Comparison of ENCODE assay signal across 17 mouse cellular contexts in the genomic region with DNA sequence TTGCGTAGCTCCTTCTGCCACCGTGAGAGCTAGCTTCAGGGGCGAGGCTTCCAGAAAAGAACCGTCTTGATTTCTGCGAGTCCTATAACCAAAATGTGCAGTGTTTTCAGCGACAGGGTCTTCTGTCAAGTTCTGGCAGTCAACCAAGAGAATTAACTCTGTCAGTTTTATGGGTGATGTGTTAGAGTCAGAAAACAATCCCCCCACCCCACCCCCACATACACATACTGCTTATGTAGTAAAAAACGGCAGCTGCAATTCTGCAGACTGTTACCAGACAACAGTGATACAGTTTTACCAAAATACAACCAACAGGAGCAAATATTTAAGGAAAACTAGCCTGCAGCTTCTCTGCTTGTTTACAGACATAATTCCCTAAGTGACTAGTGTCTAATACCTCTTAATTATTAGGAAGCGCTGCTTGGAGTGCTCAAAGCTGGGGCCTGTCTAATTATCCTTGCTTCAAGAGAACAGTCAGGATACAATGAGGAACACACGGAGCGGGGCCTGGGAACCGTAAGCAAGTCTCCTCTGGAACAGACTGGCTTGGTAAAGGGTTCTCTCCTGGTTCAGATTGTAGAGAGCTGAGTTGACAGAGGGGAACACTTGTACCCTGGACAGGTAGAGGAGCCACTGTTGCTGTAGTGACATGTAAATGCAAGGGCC. TPM values are rescaled to one million over a fixed set of nuclear protein-coding genes. Genes with fewer than 3 reads are reported as not detected.
A peak's percentile ranks its signal among the peaks of the same experiment; 100 is the strongest.
DNase-seq lines count a peak whose midpoint lies in the region; ATAC-seq and TF ChIP-seq lines count a peak whose summit lies in the region.
"Had no signal": no experiment of that assay in that cellular context is flagged by ENCODE, and none has a peak within 500 bp of the region (broad histone marks: within the 10 kb centered on the region; RNA-seq: fewer than 3 reads in every experiment).

No protein-coding gene starts in this region.

- no peak for ATAC-seq in intestine, embryonic 14.5 days (replicated peaks; ENCODE audit: low FRiP score, low TSS enrichment, low read depth)
- ATAC-seq in intestine, postnatal 0 days = no peak
- ATAC-seq in lung, embryonic 16.5 days (ENCODE audit: low read depth) = peak; percentile 53
- no peak for ATAC-seq in hindbrain, embryonic 15.5 days (ENCODE audit: low FRiP score, low read depth)
- no peak for ATAC-seq in neural tube, embryonic 15.5 days (ENCODE audit: low FRiP score)

- TF ChIP-seq CTCF in intestine, postnatal 0 days (IDR thresholded peaks at IDR 0.05; ENCODE audit: low read depth) = no peak

- 0 out of 2 replicates have a peak overlapping the region, but pooled peaks have one; percentile 43 for H3K27ac ChIP-seq in intestine, embryonic 14.5 days (ENCODE audit: low read depth)
- H3K27ac ChIP-seq in intestine, postnatal 0 days (ENCODE audit: low read depth, low read length) = no peak overlapping the region
- peak overlapping the region; percentile 82 for H3K27ac ChIP-seq in lung, embryonic 16.5 days (ENCODE audit: low read length)
- H3K27ac ChIP-seq in hindbrain, embryonic 15.5 days (replicated peaks) = peak overlapping the region; percentile 23
- peak overlapping the region; percentile 58; the same call in 1 of the 2 replicates for H3K27ac ChIP-seq in neural tube, embryonic 15.5 days (replicated peaks)
- H3K27ac ChIP-seq: embryonic facial prominence, embryonic 10.5 days; heart, adult 2 months; limb, embryonic 15.5 days; midbrain, embryonic 12.5 days; neural tube, embryonic 12.5 days had no signal

- WGBS in intestine, embryonic 14.5 days = 51% methylated on average over 11 of the region's 11 CpGs
- WGBS in intestine, postnatal 0 days = 55% methylated on average over 11 of the region's 11 CpGs
- 47% methylated on average over 11 of the region's 11 CpGs for WGBS in lung, embryonic 16.5 days
- 59% methylated on average over 11 of the region's 11 CpGs for WGBS in hindbrain, embryonic 15.5 days
- WGBS in neural tube, embryonic 15.5 days = 48% methylated on average over 11 of the region's 11 CpGs

- H3K27me3 ChIP-seq in intestine, embryonic 14.5 days (replicated peaks; ENCODE audit: control insufficient read depth, insufficient read depth, low read length) = no peaks in the 10 kb centered on the region
- H3K27me3 ChIP-seq in intestine, postnatal 0 days (replicated peaks; ENCODE audit: control insufficient read depth, insufficient read depth, low read length) = no peaks in the 10 kb centered on the region
- H3K27me3 ChIP-seq in lung, embryonic 16.5 days (ENCODE audit: control insufficient read depth, insufficient read depth, low read depth, low read length) = no peaks in the 10 kb centered on the region
- H3K27me3 ChIP-seq in hindbrain, embryonic 15.5 days = no peaks in the 10 kb centered on the region
- no peaks in the 10 kb centered on the region for H3K27me3 ChIP-seq in neural tube, embryonic 15.5 days (replicated peaks)
- H3K27me3 ChIP-seq: neural tube, embryonic 12.5 days had no signal

- peaks cover 13% of the 10 kb centered on the region for H3K4me1 ChIP-seq in intestine, embryonic 14.5 days (replicated peaks; ENCODE audit: control insufficient read depth, insufficient read depth, low read length)
- 0 out of 2 replicates have a peak, but pooled peaks cover 3% of the 10 kb centered on the region for H3K4me1 ChIP-seq in intestine, postnatal 0 days (replicated peaks; ENCODE audit: control insufficient read depth, insufficient read depth, low read length)
- H3K4me1 ChIP-seq in lung, embryonic 16.5 days (replicated peaks; ENCODE audit: control insufficient read depth, insufficient read depth, low read length) = peaks cover 17% of the 10 kb centered on the region
- peaks cover 25% of the 10 kb centered on the region for H3K4me1 ChIP-seq in hindbrain, embryonic 15.5 days (replicated peaks)
- H3K4me1 ChIP-seq in neural tube, embryonic 15.5 days = peaks cover 18% of the 10 kb centered on the region

- H3K9ac ChIP-seq in intestine, embryonic 14.5 days (ENCODE audit: low read length) = no peak overlapping the region
- no peak overlapping the region for H3K9ac ChIP-seq in intestine, postnatal 0 days (ENCODE audit: low read depth, low read length)
- H3K9ac ChIP-seq in lung, embryonic 16.5 days (ENCODE audit: low read length) = no peak overlapping the region
- H3K9ac ChIP-seq in hindbrain, embryonic 15.5 days = no peak overlapping the region
- H3K9ac ChIP-seq in neural tube, embryonic 15.5 days (replicated peaks) = no peak overlapping the region
- H3K9ac ChIP-seq: limb, embryonic 15.5 days; midbrain, embryonic 12.5 days; neural tube, embryonic 12.5 days had no signal

- H3K4me3 ChIP-seq in intestine, embryonic 14.5 days (ENCODE audit: low read depth, low read length) = no peak overlapping the region
- H3K4me3 ChIP-seq in intestine, postnatal 0 days (ENCODE audit: low read depth, low read length) = no peak overlapping the region
- no peak overlapping the region for H3K4me3 ChIP-seq in lung, embryonic 16.5 days (ENCODE audit: low read length)
- no peak overlapping the region for H3K4me3 ChIP-seq in hindbrain, embryonic 15.5 days
- no peak overlapping the region for H3K4me3 ChIP-seq in neural tube, embryonic 15.5 days (replicated peaks)
- H3K4me3 ChIP-seq: embryonic facial prominence, embryonic 10.5 days; heart, adult 2 months; limb, embryonic 15.5 days; midbrain, embryonic 12.5 days; neural tube, embryonic 12.5 days had no signal

- no peaks in the 10 kb centered on the region for H3K36me3 ChIP-seq in intestine, embryonic 14.5 days (ENCODE audit: control insufficient read depth, insufficient read depth, low read length)
- H3K36me3 ChIP-seq in intestine, postnatal 0 days (ENCODE audit: control insufficient read depth, insufficient read depth) = no peaks in the 10 kb centered on the region
- H3K36me3 ChIP-seq in lung, embryonic 16.5 days (ENCODE audit: control insufficient read depth, insufficient read depth, low read length) = no peaks in the 10 kb centered on the region
- no peaks in the 10 kb centered on the region for H3K36me3 ChIP-seq in hindbrain, embryonic 15.5 days
- no peaks in the 10 kb centered on the region for H3K36me3 ChIP-seq in neural tube, embryonic 15.5 days
- H3K36me3 ChIP-seq: embryonic facial prominence, embryonic 10.5 days; limb, embryonic 15.5 days; midbrain, embryonic 12.5 days; neural tube, embryonic 12.5 days had no signal

- DNase-seq in intestine, embryonic 14.5 days (ENCODE audit: low spot score) = no peak
- no peak for DNase-seq in lung, postnatal 36 days
- DNase-seq in left cerebral cortex, adult 11 months (ENCODE audit: low spot score) = no peak
- DNase-seq: adrenal gland, postnatal 10 days; cerebellum, postnatal 14 days; heart, adult 2 months; heart, postnatal 10 days; lung, adult 18-20 months; right cerebral cortex, postnatal 14 days had no signal

- H3K9me3 ChIP-seq in intestine, embryonic 14.5 days (ENCODE audit: control insufficient read depth, low read length) = no peaks in the 10 kb centered on the region
- H3K9me3 ChIP-seq in intestine, postnatal 0 days (ENCODE audit: control insufficient read depth) = no peaks in the 10 kb centered on the region
- no peaks in the 10 kb centered on the region for H3K9me3 ChIP-seq in lung, embryonic 16.5 days (ENCODE audit: control insufficient read depth, low read length)
- H3K9me3 ChIP-seq in hindbrain, embryonic 15.5 days = no peaks in the 10 kb centered on the region
- H3K9me3 ChIP-seq in neural tube, embryonic 15.5 days (replicated peaks) = no peaks in the 10 kb centered on the region
- H3K9me3 ChIP-seq: embryonic facial prominence, embryonic 10.5 days; limb, embryonic 15.5 days; midbrain, embryonic 12.5 days; neural tube, embryonic 12.5 days had no signal

- H3K4me2 ChIP-seq in intestine, embryonic 14.5 days (ENCODE audit: low read length) = no peak overlapping the region
- H3K4me2 ChIP-seq in intestine, postnatal 0 days (replicated peaks; ENCODE audit: low read depth) = no peak overlapping the region
- no peak overlapping the region for H3K4me2 ChIP-seq in lung, embryonic 16.5 days (ENCODE audit: low read depth, low read length)
- H3K4me2 ChIP-seq in hindbrain, embryonic 15.5 days = no peak overlapping the region
- H3K4me2 ChIP-seq in neural tube, embryonic 15.5 days = no peak overlapping the region
- H3K4me2 ChIP-seq: limb, embryonic 15.5 days; midbrain, embryonic 12.5 days; neural tube, embryonic 12.5 days had no signal

RNA-seq across cellular contexts. Expression of gene Tgm2, which starts 40.1 kb away (rescaled TPM):
- 54.4 and 59.7 TPM in 2 replicates for polyA plus RNA-seq in intestine, embryonic 14.5 days (2014; fragmentation: Nextera tagmentation; extraction: Ambion mirVana)
- 40.0 and 40.4 TPM in 2 replicates for polyA plus RNA-seq in intestine, postnatal 0 days (2015; fragmentation: Nextera tagmentation; extraction: Ambion mirVana)
- 75.8 and 81.6 TPM in 2 replicates for polyA plus RNA-seq in lung, embryonic 16.5 days (2015; fragmentation: Nextera tagmentation; extraction: Ambion mirVana)
- polyA plus RNA-seq in hindbrain, embryonic 15.5 days (2015; fragmentation: Nextera tagmentation; extraction: Ambion mirVana) = 8.6 and 10.8 TPM in 2 replicates
- polyA plus RNA-seq in neural tube, embryonic 15.5 days (2015; fragmentation: Nextera tagmentation; extraction: Ambion mirVana) = 7.8 and 13.9 TPM in 2 replicates

RNA-seq across cellular contexts. Expression of gene D630003M21Rik, which starts 42.7 kb away (rescaled TPM):
- 1.5 and 1.8 TPM in 2 replicates for polyA plus RNA-seq in intestine, embryonic 14.5 days (2014; fragmentation: Nextera tagmentation; extraction: Ambion mirVana)
- 0.76 and 0.82 TPM in 2 replicates for polyA plus RNA-seq in intestine, postnatal 0 days (2015; fragmentation: Nextera tagmentation; extraction: Ambion mirVana)
- 3.9 and 4.0 TPM in 2 replicates for polyA plus RNA-seq in lung, embryonic 16.5 days (2015; fragmentation: Nextera tagmentation; extraction: Ambion mirVana)
- polyA plus RNA-seq in hindbrain, embryonic 15.5 days (2015; fragmentation: Nextera tagmentation; extraction: Ambion mirVana) = 1.8 and 2.4 TPM in 2 replicates
- 2.4 and 2.5 TPM in 2 replicates for polyA plus RNA-seq in neural tube, embryonic 15.5 days (2015; fragmentation: Nextera tagmentation; extraction: Ambion mirVana)
